Mouse (Mus musculus) kidney, postnatal 0 days (tissue): ENCODE data around the gene Bcl7c. TPM values are rescaled to one million over a fixed set of nuclear protein-coding genes. Genes with fewer than 3 reads are reported as not detected.
A peak's percentile ranks its signal among the peaks of the same experiment; 100 is the strongest.

Experiments used
- ATAC-seq: fragments of 200-750 bp; cut with Nextera tagmentation; replicated peaks from 2 replicates; pipeline ENCODE4 v1.8.0; 2017; ENCODE audit warnings: low read depth, moderate number of reproducible peaks, moderate TSS enrichment, moderate library complexity; ENCODE audit not compliant: low FRiP score
- DNase-seq: peaks from one replicate; pipeline ENCODE4 v3.0.0-alpha.2; 2016; ENCODE audit warnings: low spot score
- H3K27ac ChIP-seq: fragments of 300-500 bp; sonication (generic); 2 replicates; pipeline ENCODE4 v1.5.1; 2014; ENCODE audit warnings: mild to moderate bottlenecking
- H3K27me3 ChIP-seq: fragments of 300-500 bp; sonication (generic); 2 replicates; pipeline ENCODE4 v1.6.1; 2014; ENCODE audit warnings: low read length, mixed read lengths; ENCODE audit not compliant: insufficient read depth
- H3K36me3 ChIP-seq: fragments of 300-500 bp; sonication (generic); 2 replicates; pipeline ENCODE4 v1.6.1; 2014; ENCODE audit warnings: low read length, mixed read lengths; ENCODE audit not compliant: insufficient read depth
- H3K4me1 ChIP-seq: fragments of 300-500 bp; sonication (generic); replicated peaks from 2 replicates; pipeline ENCODE4 v1.6.1; 2014; ENCODE audit warnings: antibody characterized with exemption, low read length, mixed read lengths; ENCODE audit not compliant: insufficient read depth
- H3K4me2 ChIP-seq: fragments of 300-500 bp; sonication (generic); 2 replicates; pipeline ENCODE4 v1.6.1; 2014; ENCODE audit warnings: mild to moderate bottlenecking, low read length, moderate library complexity, mixed read lengths
- H3K4me3 ChIP-seq: fragments of 300-500 bp; sonication (generic); replicated peaks from 2 replicates; pipeline ENCODE4 v1.5.1; 2014; ENCODE audit warnings: low read depth, low read length
- H3K9ac ChIP-seq: fragments of 300-500 bp; sonication (generic); 2 replicates; pipeline ENCODE4 v1.6.1; 2014; ENCODE audit warnings: low read depth, low read length
- H3K9me3 ChIP-seq: fragments of 300-500 bp; sonication (generic); replicated peaks from 2 replicates; pipeline ENCODE4 v1.6.1; 2016; ENCODE audit warnings: low read length, inconsistent platforms, mixed read lengths
- CTCF ChIP-seq: IDR thresholded peaks from 2 replicates; pipeline ENCODE4 v1.5.1; 2016; ENCODE audit warnings: antibody characterized with exemption, low read depth, mild to moderate bottlenecking, moderate library complexity
- WGBS: fragments of 180-500 bp; shearing (Covaris S2); extraction: QIAGEN DNeasy Blood & Tissue Kit; methylation state at CpG from one replicate; pipeline ENCODE4 v1.1.7; 2014; 5-methylcytosine and 5-hydroxymethylcytosine counted together
- polyA plus RNA-seq: library from polyadenylated mRNA; unstranded; fragments of >200 nt; fragmentation: Nextera tagmentation; extraction: Ambion mirVana; gene quantifications from 2 replicates; pipeline ENCODE4 v1.2.1, GENCODE M21; 2015

The Bcl7c gene
- polyA plus RNA-seq, 1 experiment from 2014 or later, result 70.9 TPM

- H3K27ac ChIP-seq, result no peak overlapping the region
- no peak for ATAC-seq
- WGBS, result 82% methylated on average over 2 of the region's 2 CpGs
- H3K27me3 ChIP-seq, result no peaks in the 10 kb centered on the region
- H3K9me3 ChIP-seq, result no peaks in the 10 kb centered on the region
- H3K36me3 ChIP-seq, result no peaks in the 10 kb centered on the region
- H3K4me3 ChIP-seq, result no peak overlapping the region
- no peak overlapping the region for H3K9ac ChIP-seq
- H3K4me1 ChIP-seq, result no peaks in the 10 kb centered on the region
- no peak for TF ChIP-seq CTCF
- H3K4me2 ChIP-seq, result no peak overlapping the region
- DNase-seq, result no peak
These were observed 29.9 kb downstream of the Bcl7c start for GRCm38 (mm10) chr7:127678811-127679210.

GRCm38 (mm10) chr7:127677609-127678008 is 31.1 kb downstream of the Bcl7c start:
- Histone ChIP-seq H3K27ac (no peak overlapping the region), H3K9me3 (no peaks in the 10 kb centered on the region), H3K4me1 (no peaks in the 10 kb centered on the region), H3K4me3 (no peak overlapping the region), H3K9ac (no peak overlapping the region), H3K27me3 (no peaks in the 10 kb centered on the region), H3K36me3 (no peaks in the 10 kb centered on the region), H3K4me2 (no peak overlapping the region)
- ATAC-seq, result no peak
- no peak for TF ChIP-seq CTCF
- 81% methylated on average over 4 of the region's 4 CpGs for WGBS
- no peak for DNase-seq

- 70% methylated on average over 6 of the region's 6 CpGs for WGBS
- H3K9me3 ChIP-seq, result no peaks in the 10 kb centered on the region
- no peaks in the 10 kb centered on the region for H3K36me3 ChIP-seq
- DNase-seq, result no peak
- no peak overlapping the region for H3K9ac ChIP-seq
- H3K27ac ChIP-seq, result no peak overlapping the region
- TF ChIP-seq CTCF, result peak; percentile 72
- H3K4me1 ChIP-seq, result no peaks in the 10 kb centered on the region
- no peak overlapping the region for H3K4me2 ChIP-seq
- H3K4me3 ChIP-seq, result no peak overlapping the region
- no peak for ATAC-seq
- no peaks in the 10 kb centered on the region for H3K27me3 ChIP-seq
These were observed 31.7 kb downstream of the Bcl7c start for GRCm38 (mm10) chr7:127677077-127677476.

- Histone ChIP-seq H3K4me3 (no peak overlapping the region), H3K27me3 (no peaks in the 10 kb centered on the region), H3K27ac (no peak overlapping the region), H3K9me3 (no peaks in the 10 kb centered on the region), H3K9ac (no peak overlapping the region), H3K36me3 (no peaks in the 10 kb centered on the region), H3K4me1 (no peaks in the 10 kb centered on the region), H3K4me2 (no peak overlapping the region)
- ATAC-seq (no peak), DNase-seq (no peak)
- 84% methylated on average over 9 of the region's 9 CpGs for WGBS
- no peak for TF ChIP-seq CTCF
These were observed 33.3 kb downstream of the Bcl7c start for GRCm38 (mm10) chr7:127675391-127675811.

GRCm38 (mm10) chr7:127674977-127675376 is 33.8 kb downstream of the Bcl7c start:
- DNase-seq, result peak; percentile 96
- Histone ChIP-seq H3K27ac (no peak overlapping the region), H3K27me3 (no peaks in the 10 kb centered on the region), H3K4me3 (no peak overlapping the region), H3K9ac (no peak overlapping the region), H3K4me2 (no peak overlapping the region), H3K4me1 (no peaks in the 10 kb centered on the region), H3K36me3 (no peaks in the 10 kb centered on the region), H3K9me3 (no peaks in the 10 kb centered on the region)
- peak; percentile 99 for TF ChIP-seq CTCF
- WGBS, result under 1% methylated on average over 5 of the region's 5 CpGs
- peak; percentile 52 for ATAC-seq

- H3K4me2 ChIP-seq, result no peak overlapping the region
- H3K9me3 ChIP-seq, result no peaks in the 10 kb centered on the region
- H3K27ac ChIP-seq, result no peak overlapping the region
- H3K4me3 ChIP-seq, result no peak overlapping the region
- WGBS, result 67% methylated on average over 4 of the region's 4 CpGs
- no peak for DNase-seq
- no peaks in the 10 kb centered on the region for H3K36me3 ChIP-seq
- no peak for TF ChIP-seq CTCF
- no peaks in the 10 kb centered on the region for H3K4me1 ChIP-seq
- no peak overlapping the region for H3K9ac ChIP-seq
- no peaks in the 10 kb centered on the region for H3K27me3 ChIP-seq
- 0 out of 2 replicates have a peak, but pooled peaks have one; percentile 9 for ATAC-seq
These were observed 36.0 kb downstream of the Bcl7c start for GRCm38 (mm10) chr7:127672776-127673175.
